Mouse (Mus musculus): Measurements from ENCODE around the gene Olfr154.
"Not testable (repeated sequence)": the region's sequence is repeated elsewhere in the genome, so short reads cannot be mapped to it uniquely, and the experiment has no call there.

Gene Olfr154

DNA sequence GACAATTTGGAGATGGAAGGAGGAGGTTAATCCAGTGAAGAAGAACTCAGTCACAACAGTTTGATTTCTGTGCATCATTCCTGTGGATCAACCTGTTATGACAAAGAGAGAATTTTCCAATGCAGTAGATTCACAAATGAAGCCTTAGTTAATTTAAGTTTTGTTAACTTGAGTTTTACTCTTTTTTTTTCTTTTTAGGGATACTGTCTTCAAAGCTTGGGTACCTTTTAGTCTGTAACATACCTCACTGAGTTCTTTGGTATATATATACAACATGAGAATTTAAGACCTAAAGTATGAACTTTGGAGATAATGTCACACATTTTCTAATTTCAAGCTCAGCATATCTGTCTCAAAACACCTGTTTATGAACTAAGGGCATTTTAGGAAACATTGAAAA is at the start of gene Olfr154:
Gene Olfr154, minus strand, starts transcription at position 101 of the 400 bp plus-strand sequence.
- not testable (repeated sequence) for DNase-seq (ENCODE audit: low read depth, low spot score)

DNA sequence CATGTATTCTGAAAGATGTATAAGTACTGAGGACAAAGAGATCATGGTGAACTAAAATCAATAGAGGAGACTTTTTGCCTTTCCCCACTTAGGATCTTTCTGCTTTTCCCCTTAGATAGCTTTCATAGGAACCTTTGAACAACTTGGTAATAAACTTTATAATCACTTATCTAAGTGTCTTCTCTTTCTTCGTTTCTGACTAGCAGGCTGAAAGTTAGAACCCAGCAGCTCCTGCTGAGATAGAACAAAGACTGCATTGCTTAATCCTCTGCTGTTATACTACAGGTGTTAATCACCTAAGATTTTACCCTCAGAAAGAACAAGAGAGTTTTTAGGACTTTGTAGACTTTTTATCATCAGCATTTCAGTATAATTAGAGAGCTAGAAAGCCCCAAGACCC is 46.9 kb upstream of the Olfr154 start:
- DNase-seq (ENCODE audit: low read depth, low spot score) = no peak

DNA sequence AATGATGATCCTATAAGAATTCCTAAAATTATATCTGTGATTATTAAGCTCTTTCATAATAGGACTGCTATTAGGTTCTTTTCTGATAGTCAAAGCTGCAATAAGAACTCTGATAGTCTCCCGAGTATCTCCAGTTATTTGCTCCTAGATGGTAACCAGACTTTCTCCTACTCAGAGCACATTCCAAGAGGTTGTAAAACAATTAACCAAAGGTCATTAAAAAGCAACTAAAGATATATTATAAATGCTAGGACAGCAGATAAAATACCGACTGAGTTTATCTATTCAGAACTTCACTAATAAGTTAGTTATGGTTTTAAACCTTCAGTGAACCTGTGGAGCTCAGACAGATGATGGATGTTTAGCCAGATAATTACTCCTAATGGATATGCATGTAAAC is 46.4 kb upstream of the Olfr154 start:
- not testable (repeated sequence) for DNase-seq (ENCODE audit: low read depth, low spot score)

DNA sequence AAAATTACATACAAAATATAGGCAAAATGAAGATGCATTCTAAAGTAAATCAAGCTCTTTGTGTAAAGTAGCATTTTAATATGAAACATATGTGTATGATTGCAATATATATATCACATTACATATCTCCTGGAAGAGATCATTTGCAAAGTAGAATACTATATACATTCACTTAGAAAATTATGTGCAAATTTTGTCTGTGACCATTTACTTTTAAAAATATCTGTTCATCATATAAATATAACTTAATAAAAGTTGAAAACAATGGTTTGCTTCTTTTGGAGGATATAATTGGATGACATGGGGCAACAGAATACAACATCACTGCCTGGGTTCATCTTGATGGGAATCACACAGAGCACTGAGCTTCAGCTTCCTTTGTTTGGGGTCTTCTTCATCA is 24.9 kb upstream of the Olfr154 start, which contains the start of gene Olfr1008:
Gene Olfr1008, plus strand, starts transcription at position 301 of the 400 bp plus-strand sequence.
- DNase-seq (ENCODE audit: low read depth, low spot score) = no peak

DNA sequence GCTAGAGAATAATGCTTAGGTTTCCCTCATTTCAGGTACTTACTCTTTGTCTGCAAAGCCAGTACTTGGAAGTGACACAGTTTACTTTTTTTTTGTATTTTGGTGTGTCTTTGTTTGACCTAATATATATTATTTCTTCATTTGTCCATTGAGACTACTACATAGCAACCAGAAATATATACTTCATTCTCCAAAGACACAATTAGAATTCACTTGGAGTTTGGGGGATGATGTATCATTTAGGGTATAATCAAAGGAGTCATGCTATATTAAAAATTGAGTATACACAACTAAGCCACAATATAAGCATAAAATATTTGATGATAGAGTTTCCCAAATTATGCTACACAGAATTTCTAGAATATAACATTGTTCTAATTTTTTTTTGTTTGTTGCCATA is 14.4 kb upstream of the Olfr154 start, which contains the start of gene Olfr1006:
Gene Olfr1006, minus strand, starts transcription at position 101 of the 400 bp plus-strand sequence.
- DNase-seq (ENCODE audit: low read depth, low spot score) = no peak

DNA sequence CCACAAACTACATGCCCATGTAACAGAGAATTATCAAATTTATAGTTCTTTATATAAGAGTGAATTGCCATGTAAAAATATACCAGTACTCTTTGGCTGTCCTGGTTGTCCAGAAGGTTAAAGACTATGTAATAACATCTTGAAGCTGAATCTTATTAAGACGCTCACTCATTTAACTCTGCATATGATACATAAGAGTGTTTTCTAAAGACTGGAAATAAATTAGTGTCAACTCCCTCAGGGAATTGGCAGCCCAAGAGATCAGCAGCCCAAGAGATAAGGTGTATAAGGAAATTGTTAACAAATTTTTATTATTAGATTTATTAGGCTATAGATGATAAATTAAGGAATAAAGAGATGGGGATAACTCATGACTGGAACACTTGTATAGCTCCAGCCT is 13.7 kb downstream of the Olfr154 start, which contains the start of gene Olfr1002:
Gene Olfr1002, minus strand, starts transcription at position 101 of the 400 bp plus-strand sequence.
- DNase-seq (ENCODE audit: low read depth, low spot score) = no peak

Measured in CD4-positive helper T cell, adult 2 months (primary cell).